Mouse (Mus musculus) ES-E14 (cell line): ENCODE results near the gene Flt3l. TPM values are rescaled to one million over a fixed set of nuclear protein-coding genes. Genes with fewer than 3 reads are reported as not detected.

ENCODE experiments used
- DNase-seq: peaks from one replicate; pipeline ENCODE4 v3.0.0-alpha.2; 2013; ENCODE audit warnings: low read depth, low spot score
- H3K27ac ChIP-seq: 2 replicates; pipeline ENCODE4 v1.5.1; 2012; ENCODE audit warnings: low read depth, mild to moderate bottlenecking, low read length, moderate library complexity, mixed read lengths; ENCODE audit not compliant: poor library complexity, insufficient read depth, severe bottlenecking
- H3K36me3 ChIP-seq: 2 replicates; pipeline ENCODE4 v1.6.1; 2012; ENCODE audit warnings: mild to moderate bottlenecking, low read length, moderate library complexity, mixed read lengths; ENCODE audit not compliant: control insufficient read depth, poor library complexity, insufficient read depth, severe bottlenecking
- H3K4me1 ChIP-seq, 2 experiments: fragments of 150-350 bp in 1 of 2; sonication (generic) in 1 of 2; 2 replicates each; pipeline ENCODE4 v1.6.1; 2012; ENCODE audit warnings: low read length in 2 of 2, mild to moderate bottlenecking in 1 of 2, mixed read lengths in 1 of 2; ENCODE audit not compliant: control insufficient read depth in 2 of 2, insufficient read depth in 2 of 2, poor library complexity in 1 of 2
- H3K4me3 ChIP-seq, 2 experiments: fragments of 150-350 bp in 1 of 2; sonication (generic) in 1 of 2; 2 replicates each; pipeline ENCODE4 v1.5.1; 2012; ENCODE audit warnings: low read length in 2 of 2, low read depth in 1 of 2, mild to moderate bottlenecking in 1 of 2, mixed read lengths in 1 of 2; ENCODE audit not compliant: insufficient read depth in 1 of 2, poor library complexity in 1 of 2, severe bottlenecking in 1 of 2
- H3K9ac ChIP-seq: 2 replicates; pipeline ENCODE4 v1.6.1; 2012; ENCODE audit warnings: low read depth, mild to moderate bottlenecking, low read length, mixed read lengths; ENCODE audit not compliant: poor library complexity, insufficient read depth, severe bottlenecking
- H3K9me3 ChIP-seq: fragments of 150-350 bp; sonication (generic); 2 replicates; pipeline ENCODE4 v1.6.1; 2012; ENCODE audit warnings: low read depth, mild to moderate bottlenecking, low read length; ENCODE audit not compliant: control insufficient read depth, insufficient read depth
- CHD2 ChIP-seq: IDR thresholded peaks from 2 replicates; pipeline ENCODE4 v1.6.1; 2014; ENCODE audit warnings: mild to moderate bottlenecking, low read depth, low read length, inconsistent platforms
- HCFC1 ChIP-seq: IDR thresholded peaks from 2 replicates; pipeline ENCODE4 v1.6.1; 2012; ENCODE audit warnings: low read length, inconsistent platforms, borderline replicate concordance; ENCODE audit not compliant: insufficient read depth
- MAFK ChIP-seq: IDR thresholded peaks from 2 replicates; pipeline ENCODE4 v1.6.1; 2014; ENCODE audit warnings: mild to moderate bottlenecking, low read depth, low read length, inconsistent platforms; ENCODE audit not compliant: insufficient read depth
- ZC3H11A ChIP-seq: IDR thresholded peaks from 2 replicates; pipeline ENCODE4 v1.6.1; 2012; ENCODE audit warnings: low read depth, mild to moderate bottlenecking, inconsistent platforms, low read length, borderline replicate concordance
- ZNF384 ChIP-seq: IDR thresholded peaks from 2 replicates; pipeline ENCODE4 v1.6.1; 2012; ENCODE audit warnings: low read depth, low read length, inconsistent platforms
- in situ Hi-C, 2 experiments: fragments of 600-800 bp; cut with MboI; formaldehyde crosslinking; loops; one replicate each; pipeline ENCODE4 v1.15.1; 2025; ENCODE audit warnings: low sequenced_read_pairs in 2 of 2, inconsistent platforms in 1 of 2; ENCODE audit not compliant: unreplicated experiment in 2 of 2
- total RNA-seq: library from RNA; depleted of rRNA; stranded (reverse); fragments of 300-350 nt; gene quantifications from 2 replicates; pipeline ENCODE4 v1.2.3, GENCODE M21; 2012

The Flt3l gene
- total RNA-seq, 1 experiment, result 1.8 TPM

DNA sequence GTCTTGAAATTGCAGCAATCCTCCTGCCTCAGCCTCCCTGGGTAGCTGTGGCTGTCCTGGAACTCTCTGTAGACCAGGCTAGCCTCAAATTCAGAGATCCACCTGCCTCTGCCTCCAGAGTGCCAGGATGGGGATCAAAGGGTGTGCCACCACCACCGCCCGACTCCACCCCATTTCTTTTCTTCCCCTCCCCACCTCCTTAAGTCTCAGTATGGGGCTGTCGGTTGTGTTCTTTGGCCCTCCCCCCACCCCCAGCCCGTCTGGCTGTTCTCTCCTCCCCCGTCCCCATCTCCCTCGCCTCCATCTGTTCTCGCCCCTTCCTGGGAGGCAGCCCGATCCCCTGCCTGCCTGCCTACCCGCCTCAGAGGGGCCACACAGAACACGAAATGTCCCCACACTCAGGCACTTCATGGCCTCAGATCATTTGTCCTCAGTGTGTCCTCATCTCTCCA, 30.7 kb upstream of the Flt3l start:
- Histone ChIP-seq H3K4me3 (no peak overlapping the region), H3K9me3 (no peaks in the 10 kb centered on the region), H3K36me3 (no peaks in the 10 kb centered on the region), H3K4me1 (peaks cover 4 to 25% of the 10 kb centered on the region in 2 experiments; a peak in 3 of 4 replicates), H3K27ac (no peak overlapping the region), H3K9ac (0 out of 2 replicates have a peak overlapping the region, but pooled peaks have one; percentile 8)
- TF ChIP-seq ZNF384 (no peak), MAFK (no peak), CHD2 (no peak), HCFC1 (no peak), ZC3H11A (no peak)
- in situ Hi-C loops, result no loop called here
- no peak for DNase-seq

- no peak for DNase-seq
- H3K36me3 ChIP-seq, result no peaks in the 10 kb centered on the region
- H3K4me1 ChIP-seq, result peaks cover 2 to 21% of the 10 kb centered on the region in 2 experiments; a peak in 2 of 4 replicates
- in situ Hi-C loops, result no loop called here
- no peak overlapping the region for H3K9ac ChIP-seq
- no peak overlapping the region for H3K27ac ChIP-seq
- no peak overlapping the region for H3K4me3 ChIP-seq
- H3K9me3 ChIP-seq, result no peaks in the 10 kb centered on the region
- TF ChIP-seq ZC3H11A (no peak), HCFC1 (no peak), ZNF384 (no peak), MAFK (no peak), CHD2 (no peak)
Measured at GRCm38 (mm10) chr7:45165701-45166100, 29.5 kb upstream of the Flt3l start.

- in situ Hi-C loops, result no loop called here
- no peaks in the 10 kb centered on the region for H3K9me3 ChIP-seq
- peaks cover 2 to 21% of the 10 kb centered on the region in 2 experiments; a peak in 2 of 4 replicates for H3K4me1 ChIP-seq
- H3K9ac ChIP-seq, result no peak overlapping the region
- TF ChIP-seq MAFK (no peak), ZNF384 (no peak), CHD2 (no peak), ZC3H11A (no peak), HCFC1 (no peak)
- DNase-seq, result no peak
- H3K27ac ChIP-seq, result no peak overlapping the region
- H3K4me3 ChIP-seq, result no peak overlapping the region
- peaks cover 5% of the 10 kb centered on the region; the same call in 1 of the 2 replicates for H3K36me3 ChIP-seq
Measured at GRCm38 (mm10) chr7:45164833-45165232, 28.6 kb upstream of the Flt3l start.

DNA sequence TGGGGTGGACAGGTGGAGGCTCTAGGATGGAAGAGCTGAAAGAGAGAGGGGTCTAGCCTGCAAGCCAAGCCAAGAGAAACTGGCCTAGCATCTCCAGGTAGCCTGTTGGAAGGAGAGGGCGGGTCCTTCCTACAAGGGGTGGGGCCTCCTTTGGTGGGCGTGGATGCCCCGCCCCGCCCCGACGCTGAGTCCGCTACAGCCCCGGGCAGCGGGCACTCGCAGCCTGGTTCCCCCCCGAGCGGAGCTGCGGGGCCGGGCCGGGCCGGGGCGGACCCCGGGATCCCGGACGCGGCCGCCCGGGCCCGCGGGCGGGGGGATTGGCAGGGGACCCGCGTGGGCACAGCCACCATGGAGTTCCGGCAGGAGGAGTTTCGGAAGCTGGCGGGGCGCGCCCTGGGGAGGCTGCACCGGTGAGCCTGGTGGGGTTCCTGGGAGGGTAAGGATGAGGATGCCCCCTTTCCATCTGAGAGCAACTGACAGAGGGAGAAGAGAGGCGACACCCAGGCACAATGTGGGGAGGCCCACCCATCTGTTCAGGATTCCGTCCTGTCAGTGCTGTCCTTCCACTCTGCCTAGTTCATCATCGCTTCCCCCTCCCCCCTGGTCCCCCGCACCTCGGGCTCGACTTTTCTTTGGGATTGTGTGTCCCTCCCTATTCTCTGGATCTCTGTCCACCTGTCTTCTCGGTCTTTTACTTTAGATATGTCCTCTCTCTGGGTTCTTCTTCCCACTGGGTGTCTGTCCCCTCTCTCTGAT, 27.7 kb upstream of the Flt3l start, which contains the start of gene Slc17a7:
Slc17a7 (plus strand) TSS at position 215 of the 756 bp plus-strand sequence.
- in situ Hi-C loops, result no loop called here
- no peaks in the 10 kb centered on the region for H3K9me3 ChIP-seq
- H3K27ac ChIP-seq, result no peak within 1 kb of the TSS
- peaks cover 2 to 21% of the 10 kb centered on the region in 2 experiments; a peak in 2 of 4 replicates for H3K4me1 ChIP-seq
- peak within 1 kb of the TSS; percentile 61 to 80 for H3K4me3 ChIP-seq
- DNase-seq, result peak; percentile 51
- peaks cover 7% of the 10 kb centered on the region; the same call in 1 of the 2 replicates for H3K36me3 ChIP-seq
- no peak for TF ChIP-seq ZNF384
- TF ChIP-seq HCFC1, result no peak
- TF ChIP-seq ZC3H11A, result no peak
- no peak for TF ChIP-seq CHD2
- no peak for TF ChIP-seq MAFK
- H3K9ac ChIP-seq, result peak within 1 kb of the TSS; percentile 57; the same call in 1 of the 2 replicates
